Mouse (Mus musculus) frontal cortex, postnatal 14 days (tissue): ENCODE measurements around the gene Ccdc40.
"Not testable (repeated sequence)": the region's sequence is repeated elsewhere in the genome, so short reads cannot be mapped to it uniquely, and the experiment has no call there.

Experiments
- DNase-seq, 2 experiments: peaks; one replicate each; pipeline ENCODE4 v3.0.0; 2022; ENCODE audit warnings: low spot score in 2 of 2

Gene Ccdc40

GRCm38 (mm10) chr11:119285791-119286527, 57.6 kb downstream of the Ccdc40 start:
- DNase-seq, result no peak

- no peak for DNase-seq
Observed at GRCm38 (mm10) chr11:119287207-119287992, 59.0 kb downstream of the Ccdc40 start.

GRCm38 (mm10) chr11:119292861-119293260, 64.5 kb downstream of the Ccdc40 start:
- DNase-seq, result not testable (repeated sequence)

- no peak for DNase-seq
Observed at GRCm38 (mm10) chr11:119297996-119298395, 69.6 kb downstream of the Ccdc40 start.

GRCm38 (mm10) chr11:119298917-119299316, 70.5 kb downstream of the Ccdc40 start:
- no peak for DNase-seq

- DNase-seq, result peak; percentile 83 to 91
Observed at GRCm38 (mm10) chr11:119299391-119300245, 71.2 kb downstream of the Ccdc40 start, which contains the start of gene Eif4a3. TSS of gene Eif4a3 (minus strand) at chr11:119300089.

GRCm38 (mm10) chr11:119300246-119300935, 72.0 kb downstream of the Ccdc40 start:
- DNase-seq, result no peak

GRCm38 (mm10) chr11:119300986-119301385, 72.6 kb downstream of the Ccdc40 start:
- no peak for DNase-seq

GRCm38 (mm10) chr11:119304904-119305712, 76.7 kb downstream of the Ccdc40 start:
- no peak for DNase-seq

GRCm38 (mm10) chr11:119306762-119307657, 78.6 kb downstream of the Ccdc40 start:
- no peak for DNase-seq

- no peak for DNase-seq
Observed at GRCm38 (mm10) chr11:119307658-119307867, 79.2 kb downstream of the Ccdc40 start, which contains the start of gene Card14. TSS of gene Card14 (plus strand) at chr11:119307768.

GRCm38 (mm10) chr11:119307916-119308315, 79.5 kb downstream of the Ccdc40 start:
- DNase-seq, result no peak

GRCm38 (mm10) chr11:119310621-119311020, 82.2 kb downstream of the Ccdc40 start:
- no peak for DNase-seq

- DNase-seq, result no peak
Observed at GRCm38 (mm10) chr11:119314252-119314936, 86.0 kb downstream of the Ccdc40 start.
